Mouse (Mus musculus) limb, embryonic 11.5 days (tissue): Measurements from ENCODE around the gene Pyy. TPM values are rescaled to one million over a fixed set of nuclear protein-coding genes. Genes with fewer than 3 reads are reported as not detected.

Source experiments
- ATAC-seq: fragments of 200-750 bp; cut with Nextera tagmentation; 2 replicates; pipeline ENCODE4 v1.8.0; 2017; ENCODE audit warnings: low read depth; ENCODE audit not compliant: insufficient number of reproducible peaks, low FRiP score, low TSS enrichment
- DNase-seq: peaks from one replicate; pipeline ENCODE4 v3.0.0-alpha.2; 2015; ENCODE audit warnings: low spot score
- H3K27ac ChIP-seq: fragments of 300-500 bp; sonication (generic); replicated peaks from 2 replicates; pipeline ENCODE4 v1.5.1; 2014; ENCODE audit warnings: low read depth, mild to moderate bottlenecking, low read length
- H3K27me3 ChIP-seq: fragments of 300-500 bp; sonication (generic); 2 replicates; pipeline ENCODE4 v1.6.1; 2014; ENCODE audit warnings: mild to moderate bottlenecking, low read length, mixed read lengths; ENCODE audit not compliant: control insufficient read depth, insufficient read depth
- H3K36me3 ChIP-seq: fragments of 300-500 bp; sonication (generic); 2 replicates; pipeline ENCODE4 v1.6.1; 2014; ENCODE audit warnings: mild to moderate bottlenecking, low read length, moderate library complexity, mixed read lengths; ENCODE audit not compliant: control insufficient read depth, insufficient read depth
- H3K4me1 ChIP-seq: fragments of 300-500 bp; sonication (generic); 2 replicates; pipeline ENCODE4 v1.6.1; 2014; ENCODE audit warnings: low read length, mixed read lengths; ENCODE audit not compliant: control insufficient read depth, insufficient read depth
- H3K4me2 ChIP-seq: fragments of 300-500 bp; sonication (generic); 2 replicates; pipeline ENCODE4 v1.6.1; 2014; ENCODE audit warnings: low read depth, mild to moderate bottlenecking, moderate library complexity; ENCODE audit not compliant: severe bottlenecking
- H3K4me3 ChIP-seq: fragments of 300-500 bp; sonication (generic); 2 replicates; pipeline ENCODE4 v1.5.1; 2014; ENCODE audit warnings: low read depth, low read length
- H3K9ac ChIP-seq: fragments of 300-500 bp; sonication (generic); 2 replicates; pipeline ENCODE4 v1.6.1; 2014; ENCODE audit warnings: mild to moderate bottlenecking, low read length
- H3K9me3 ChIP-seq: fragments of 300-500 bp; sonication (generic); 2 replicates; pipeline ENCODE4 v1.6.1; 2016; ENCODE audit warnings: low read length; ENCODE audit not compliant: control insufficient read depth
- WGBS: fragments of 180-500 bp; shearing (Covaris S2); extraction: QIAGEN DNeasy Blood & Tissue Kit; methylation state at CpG from one replicate; pipeline ENCODE4 v1.1.7; 2014; 5-methylcytosine and 5-hydroxymethylcytosine counted together
- polyA plus RNA-seq: library from polyadenylated mRNA; unstranded; fragments of >200 nt; fragmentation: Nextera tagmentation; extraction: Ambion mirVana; gene quantifications from 2 replicates; pipeline ENCODE4 v1.2.1, GENCODE M21; 2014

Pyy gene
- polyA plus RNA-seq, 1 experiment from 2014 or later, result not detected

DNA sequence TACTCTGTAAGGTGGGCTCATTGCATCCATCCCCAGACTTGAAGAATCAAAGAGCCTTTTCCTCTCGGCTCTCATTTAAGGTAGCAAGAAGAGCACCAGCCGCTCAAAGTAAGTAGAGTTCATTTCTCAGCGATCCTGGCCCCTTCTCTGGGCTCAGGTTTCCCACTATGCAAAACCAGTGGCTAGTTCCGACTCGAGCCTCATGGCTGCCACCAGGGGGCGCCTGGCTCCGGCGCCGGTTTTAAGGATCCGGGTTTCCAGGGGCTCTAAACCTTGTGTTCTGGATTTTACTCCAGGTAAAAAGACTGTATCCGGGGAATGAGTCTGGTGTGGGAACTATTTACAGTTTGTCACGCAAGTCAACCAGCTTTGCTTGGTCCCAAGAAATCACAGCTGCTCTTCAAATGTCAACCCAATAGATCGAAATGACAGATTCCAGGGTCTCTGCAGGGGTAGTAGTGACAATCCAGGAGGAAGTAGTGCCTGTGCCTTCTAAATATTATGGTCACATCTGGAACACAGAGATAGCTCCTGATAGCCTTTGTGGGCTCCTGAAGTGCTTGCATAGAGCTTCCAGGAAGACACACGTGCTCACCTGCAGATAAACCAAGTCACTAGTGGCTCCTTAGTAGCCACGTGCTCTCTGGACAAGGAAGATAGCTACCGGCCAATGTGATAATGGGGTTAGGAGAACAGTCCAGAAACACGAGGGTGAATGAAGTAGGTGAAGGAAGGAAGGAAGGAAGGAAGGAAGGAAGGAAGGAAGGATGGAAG, 5.0 kb downstream of the Pyy start:
- Histone ChIP-seq H3K4me3 (no peak overlapping the region), H3K4me2 (no peak overlapping the region)
- WGBS, result 20% methylated on average over 17 of the region's 17 CpGs

DNA sequence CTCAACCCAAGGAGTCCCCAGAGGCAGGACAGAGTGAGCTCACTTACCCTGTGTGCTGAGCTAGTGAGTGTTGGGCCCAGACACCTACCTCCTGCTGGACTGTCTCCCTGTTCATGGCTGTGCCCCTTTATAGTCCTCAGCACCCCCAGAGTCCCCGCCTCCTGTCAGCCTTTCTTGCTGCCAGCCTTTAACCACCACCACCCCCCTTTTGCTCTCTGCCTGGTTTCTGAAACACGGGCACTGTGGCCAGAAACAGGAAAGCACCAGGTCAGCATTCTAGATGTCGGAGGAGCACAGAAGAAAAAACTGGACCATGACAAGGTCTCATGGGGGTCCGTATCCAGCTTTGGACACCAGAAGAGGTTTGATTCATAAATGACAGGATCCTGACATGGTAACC, 6.4 kb downstream of the Pyy start, which contains the start of gene Ppy:
Gene Ppy (minus strand): TSS at position 101 of the 400 bp plus-strand sequence.
- Histone ChIP-seq H3K4me1 (peaks cover 12% of the 10 kb centered on the region), H3K4me3 (no peak within 1 kb of the TSS), H3K36me3 (no peaks in the 10 kb centered on the region), H3K9me3 (no peaks in the 10 kb centered on the region), H3K9ac (no peak within 1 kb of the TSS), H3K27me3 (peaks cover 21% of the 10 kb centered on the region), H3K4me2 (no peak within 1 kb of the TSS), H3K27ac (no peak within 1 kb of the TSS)
- DNase-seq (no peak), ATAC-seq (no peak)
- WGBS, result 77% methylated on average over 4 of the region's 4 CpGs

More for the DNA sequence above, 5.0 kb downstream of the Pyy start:
- no peak overlapping the region for H3K9ac ChIP-seq
- no peaks in the 10 kb centered on the region for H3K9me3 ChIP-seq
- peak; percentile 87 for DNase-seq
- H3K4me1 ChIP-seq, result 0 out of 2 replicates have a peak, but pooled peaks cover 3% of the 10 kb centered on the region
- H3K27me3 ChIP-seq, result peaks cover 34% of the 10 kb centered on the region
- no peaks in the 10 kb centered on the region for H3K36me3 ChIP-seq
- no peak for ATAC-seq
- no peak overlapping the region for H3K27ac ChIP-seq

DNA sequence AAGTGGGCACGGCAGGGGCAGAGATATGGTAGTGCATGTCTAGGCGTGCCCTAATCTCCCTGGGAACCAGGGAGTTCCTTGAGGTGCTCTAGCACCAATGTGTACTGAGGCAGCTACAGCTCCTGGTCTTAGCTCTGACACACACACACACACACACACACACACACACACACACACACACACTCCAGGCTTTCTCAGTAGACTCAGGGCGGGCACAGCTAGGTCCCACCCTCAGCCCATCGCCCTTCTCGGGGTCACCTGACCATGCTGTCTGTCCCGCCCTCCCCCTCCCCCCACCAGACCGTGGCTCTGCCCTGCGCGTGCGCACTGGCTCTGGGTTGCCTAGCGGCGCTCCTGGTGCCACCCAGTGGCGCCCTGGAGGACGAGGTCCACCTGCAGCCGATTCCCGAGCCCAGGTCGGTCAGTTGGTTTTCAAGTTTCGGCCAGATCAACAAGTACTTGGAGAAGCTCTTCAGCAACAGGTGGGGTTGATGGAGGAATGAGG, 10.7 kb downstream of the Pyy start:
- peak overlapping the region; percentile 39 for H3K4me2 ChIP-seq
- H3K27me3 ChIP-seq, result 0 out of 2 replicates have a peak, but pooled peaks cover 3% of the 10 kb centered on the region
- H3K9me3 ChIP-seq, result no peaks in the 10 kb centered on the region
- no peak overlapping the region for H3K27ac ChIP-seq
- H3K4me3 ChIP-seq, result peak overlapping the region; percentile 15; the same call in 1 of the 2 replicates
- peak; percentile 90 for DNase-seq
- H3K9ac ChIP-seq, result no peak overlapping the region; the same call in 1 of the 2 replicates
- no peaks in the 10 kb centered on the region for H3K36me3 ChIP-seq
- peak; percentile 66 for ATAC-seq
- WGBS, result 7% methylated on average over 18 of the region's 18 CpGs
- peaks cover 10% of the 10 kb centered on the region for H3K4me1 ChIP-seq

DNA sequence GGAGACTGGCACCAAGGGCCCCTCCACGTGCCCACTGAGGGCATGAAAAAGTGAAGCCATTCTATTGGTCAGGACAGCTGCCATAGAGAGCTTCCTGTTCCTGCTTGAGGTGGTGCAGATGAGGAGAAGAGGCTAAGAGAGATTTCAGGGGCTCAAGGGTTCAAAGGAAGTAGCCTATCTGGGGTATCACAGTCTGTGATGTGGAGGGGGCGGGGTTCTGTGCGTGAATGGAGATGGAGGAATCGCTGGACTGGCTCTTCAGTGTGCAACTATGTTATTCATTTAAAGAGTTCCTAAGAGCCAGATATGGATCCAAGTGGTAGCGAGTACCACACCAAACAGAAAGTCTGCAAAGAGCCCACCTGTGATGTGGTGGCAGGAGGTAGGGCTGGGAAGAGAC, 11.2 kb downstream of the Pyy start:
- 73% methylated on average over 5 of the region's 5 CpGs for WGBS
- 0 out of 2 replicates have a peak, but pooled peaks have one; percentile 14 for ATAC-seq
- H3K36me3 ChIP-seq, result no peaks in the 10 kb centered on the region
- H3K27ac ChIP-seq, result no peak overlapping the region
- peak overlapping the region; percentile 39 for H3K4me2 ChIP-seq
- H3K9me3 ChIP-seq, result no peaks in the 10 kb centered on the region
- no peak for DNase-seq
- H3K4me1 ChIP-seq, result peaks cover 9% of the 10 kb centered on the region
- H3K4me3 ChIP-seq, result no peak overlapping the region
- H3K27me3 ChIP-seq, result 0 out of 2 replicates have a peak, but pooled peaks cover 3% of the 10 kb centered on the region
- no peak overlapping the region; the same call in 1 of the 2 replicates for H3K9ac ChIP-seq

DNA sequence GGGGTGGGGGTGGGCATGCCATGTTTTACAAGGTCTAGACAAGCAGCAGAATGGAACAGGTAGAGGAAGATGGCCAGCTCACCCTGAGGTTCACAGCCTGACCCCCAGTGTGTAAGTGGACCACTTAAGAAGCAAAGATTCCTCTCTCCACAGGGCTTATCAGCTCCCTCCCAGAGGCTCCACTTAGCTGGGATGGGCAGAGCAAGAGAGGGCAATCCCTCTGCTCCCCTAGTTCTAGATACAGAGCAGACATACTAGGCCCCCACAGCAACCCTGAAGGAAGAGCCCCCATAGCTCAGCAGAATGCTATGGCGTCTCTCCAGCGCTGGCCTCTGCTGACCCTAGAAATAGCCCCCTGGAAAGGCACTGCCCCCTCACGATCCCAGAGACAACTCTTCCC, 12.0 kb downstream of the Pyy start:
- H3K36me3 ChIP-seq, result no peaks in the 10 kb centered on the region
- no peaks in the 10 kb centered on the region for H3K9me3 ChIP-seq
- DNase-seq (no peak), ATAC-seq (no peak)
- H3K27me3 ChIP-seq, result 0 out of 2 replicates have a peak, but pooled peaks cover 3% of the 10 kb centered on the region
- H3K9ac ChIP-seq, result no peak overlapping the region
- WGBS, result 81% methylated on average over 3 of the region's 3 CpGs
- H3K27ac ChIP-seq, result no peak overlapping the region
- no peak overlapping the region for H3K4me3 ChIP-seq
- H3K4me1 ChIP-seq, result peaks cover 9% of the 10 kb centered on the region
- H3K4me2 ChIP-seq, result no peak overlapping the region

DNA sequence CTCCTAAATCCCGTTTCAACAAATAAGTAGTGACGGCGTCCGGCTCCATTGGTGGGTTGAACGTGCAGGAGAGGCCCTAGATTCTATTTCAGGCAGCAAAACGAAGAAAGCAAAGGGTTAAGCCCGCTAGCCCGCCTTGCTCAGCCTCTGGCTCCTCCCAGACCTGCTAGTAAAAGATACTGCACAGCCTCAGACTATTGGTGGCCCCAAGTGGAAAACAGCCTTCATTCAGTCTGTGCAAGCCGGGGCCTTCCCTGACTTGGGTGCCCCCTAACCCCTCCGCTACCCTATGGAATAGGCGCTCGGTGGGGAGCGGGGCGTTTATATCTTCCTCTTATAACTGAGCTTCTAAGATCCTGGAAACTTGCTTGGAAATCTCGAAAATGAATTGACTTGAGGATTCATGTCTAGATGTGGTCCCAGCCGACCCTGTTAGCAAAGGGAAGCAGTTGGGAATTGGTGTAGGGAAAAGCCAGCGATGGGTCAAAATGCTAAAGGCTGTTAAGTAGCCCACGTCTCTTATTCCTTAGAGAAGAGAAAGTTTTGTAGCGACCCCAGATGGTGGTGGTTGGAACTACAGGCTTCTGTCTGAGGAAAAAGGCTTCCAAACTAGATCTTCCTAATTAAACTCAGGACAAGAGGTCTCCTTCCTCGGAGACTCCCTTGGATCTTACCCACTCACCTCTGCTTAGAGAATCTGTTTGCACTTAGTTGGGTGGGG, 18.4 kb downstream of the Pyy start:
- ATAC-seq (peak; percentile 58), DNase-seq (peak; percentile 84)
- under 1% methylated on average over 20 of the region's 20 CpGs for WGBS
- Histone ChIP-seq H3K4me2 (peak overlapping the region; percentile 91), H3K4me3 (peak overlapping the region; percentile 69), H3K27me3 (no peaks in the 10 kb centered on the region), H3K27ac (peak overlapping the region; percentile 87), H3K36me3 (no peaks in the 10 kb centered on the region), H3K4me1 (peaks cover 23% of the 10 kb centered on the region), H3K9me3 (no peaks in the 10 kb centered on the region), H3K9ac (peak overlapping the region; percentile 49)

DNA sequence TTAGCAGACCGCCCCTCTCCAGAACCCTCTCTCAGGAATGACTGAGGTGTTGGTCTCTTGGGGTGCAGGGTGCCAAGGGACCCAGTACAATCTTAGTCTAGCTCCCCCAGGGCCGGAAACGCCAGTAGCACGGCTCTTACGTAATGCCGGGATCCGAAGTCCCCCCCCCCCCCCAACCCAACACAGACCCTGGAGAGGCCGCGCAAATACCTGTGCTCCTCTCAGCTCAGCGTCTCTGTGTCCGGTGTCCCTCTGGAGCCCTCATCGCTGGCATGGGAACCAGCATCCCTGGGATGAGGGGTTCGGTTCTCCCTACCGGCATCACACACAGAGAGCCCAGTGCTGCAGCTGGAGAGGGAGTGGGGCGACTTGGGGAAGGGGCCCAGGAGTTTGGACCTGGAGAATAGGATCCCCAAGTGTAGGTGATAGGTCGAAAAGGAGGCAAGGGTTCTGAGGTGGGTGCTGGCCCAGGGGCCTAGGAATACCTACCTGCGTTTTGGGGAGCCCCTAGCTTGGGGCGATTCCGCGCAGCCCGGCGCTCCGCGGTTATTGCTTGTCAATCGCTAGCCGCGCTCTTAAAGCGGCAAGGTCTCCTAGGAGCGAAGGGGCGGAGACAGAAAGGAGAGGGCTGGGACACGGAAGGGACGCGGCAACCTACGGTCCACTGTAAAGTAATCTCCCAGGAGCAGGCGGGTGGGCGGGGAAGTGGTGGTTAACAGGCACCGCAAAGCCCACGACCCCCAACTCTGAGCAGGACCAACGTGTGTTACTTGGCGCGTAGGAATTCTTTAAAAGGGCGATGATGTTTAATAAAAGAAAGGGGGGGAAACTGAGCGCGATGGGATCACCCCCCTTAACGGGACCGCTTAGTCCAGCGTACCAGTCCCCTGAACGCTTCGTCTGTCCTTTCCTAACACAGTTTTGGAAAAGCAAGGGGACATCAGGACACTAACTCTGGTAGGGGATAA, 19.4 kb downstream of the Pyy start, which contains the start of gene Mpp2:
Gene Mpp2 (minus strand): TSS at position 585 of the 968 bp plus-strand sequence.
- Histone ChIP-seq H3K9ac (peak within 1 kb of the TSS; percentile 49), H3K36me3 (0 out of 2 replicates have a peak, but pooled peaks cover 2% of the 10 kb centered on the region), H3K4me2 (peak within 1 kb of the TSS; percentile 91), H3K4me3 (peak within 1 kb of the TSS; percentile 69), H3K4me1 (peaks cover 23% of the 10 kb centered on the region), H3K9me3 (no peaks in the 10 kb centered on the region), H3K27me3 (no peaks in the 10 kb centered on the region), H3K27ac (peak within 1 kb of the TSS; percentile 87)
- DNase-seq, result peak; percentile 87
- WGBS, result under 1% methylated on average over 49 of the region's 49 CpGs
- peak; percentile 52 for ATAC-seq
